Mouse (Mus musculus): ENCODE measurements around the gene S100a6.

DNA sequence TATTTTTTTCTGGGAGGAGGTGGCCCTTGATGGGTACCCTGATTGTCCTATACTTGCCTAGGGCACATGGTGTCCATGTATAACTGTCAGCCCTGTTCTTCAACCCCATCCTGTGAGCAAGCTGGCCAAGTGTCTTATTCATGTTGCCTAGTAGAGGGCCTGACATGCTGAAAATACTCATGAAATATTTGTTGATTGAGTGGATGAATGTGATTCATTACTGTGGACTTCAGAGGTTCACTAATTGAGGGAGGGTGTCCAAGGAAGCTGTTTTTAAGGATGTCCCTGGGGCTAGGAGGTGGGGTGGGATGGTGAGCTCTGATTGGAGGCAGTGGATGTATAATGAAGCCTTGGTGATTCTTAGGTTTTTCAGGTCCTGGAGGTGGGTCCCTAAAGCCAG is 41.0 kb downstream of the S100a6 start, which contains the start of gene S100a7a:
- no peak for TF ChIP-seq CTCF (IDR thresholded peaks at IDR 0.05; ENCODE audit: low read depth, low read length)
- TF ChIP-seq POLR2A (IDR thresholded peaks at IDR 0.05; ENCODE audit: borderline replicate concordance, low read depth, low read length), result no peak

Measured in bone marrow macrophage, adult 2 months (primary cell).